Mouse (Mus musculus): Measurements from ENCODE around the gene Fabp3. TPM values are rescaled to one million over a fixed set of nuclear protein-coding genes. Genes with fewer than 3 reads are reported as not detected.

The Fabp3 gene
- polyA plus RNA-seq (2016; fragmentation: Nextera tagmentation; extraction: Ambion mirVana): 762 and 794 TPM in 2 replicates

GRCm38 (mm10) chr4:130308231-130309081, at the start of gene Fabp3, which contains the start of gene Gm10570:
TSS of gene Fabp3 (plus strand) at chr4:130308595.
TSS of gene Gm10570 (minus strand) at chr4:130308674.
- peak within 1 kb of the TSS; percentile 87 for H3K27ac ChIP-seq (ENCODE audit: poor library complexity, severe bottlenecking)
- H3K9me3 ChIP-seq (replicated peaks): no peaks in the 10 kb centered on the region
- peaks cover 40% of the 10 kb centered on the region for H3K27me3 ChIP-seq (replicated peaks)
- peaks cover 19% of the 10 kb centered on the region for H3K36me3 ChIP-seq
- under 1% methylated on average over 52 of the region's 52 CpGs for whole genome bisulfite sequencing
- peak within 1 kb of the TSS; percentile 88 for H3K9ac ChIP-seq
- peak within 1 kb of the TSS; percentile 80 for H3K4me2 ChIP-seq
- peak; percentile 72 for ATAC-seq (ENCODE audit: insufficient number of reproducible peaks, low FRiP score)
- peak within 1 kb of the TSS; percentile 66 for H3K4me3 ChIP-seq
- peaks cover 45% of the 10 kb centered on the region for H3K4me1 ChIP-seq (replicated peaks)

DNA sequence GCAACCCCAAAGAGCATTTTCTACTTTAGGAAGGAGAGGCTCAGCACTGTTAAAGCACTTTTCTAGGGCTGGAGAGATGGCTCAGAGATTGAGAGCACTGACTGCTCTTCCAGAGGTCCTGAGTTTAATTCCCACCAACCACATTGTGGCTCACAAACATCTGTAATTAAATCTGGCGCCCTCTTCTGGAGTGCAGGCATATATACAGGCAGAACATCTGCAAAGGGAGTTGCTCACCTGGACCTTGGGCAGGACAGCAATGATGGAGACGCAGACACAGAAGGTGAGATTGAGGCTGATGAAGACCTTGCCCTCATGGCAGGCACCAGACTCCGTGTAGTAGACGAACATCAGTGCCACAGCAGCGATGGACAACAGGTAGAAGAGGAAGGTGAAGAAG, 48.0 kb upstream of the Fabp3 start:
- 29% methylated on average over 5 of the region's 5 CpGs for WGBS
- peaks cover 8% of the 10 kb centered on the region; the same call in 1 of the 2 replicates for H3K4me1 ChIP-seq (replicated peaks)
- no peak overlapping the region for H3K4me3 ChIP-seq
- ATAC-seq (ENCODE audit: insufficient number of reproducible peaks, low FRiP score): no peak
- H3K36me3 ChIP-seq: no peaks in the 10 kb centered on the region
- H3K9me3 ChIP-seq (replicated peaks): no peaks in the 10 kb centered on the region
- peaks cover 48% of the 10 kb centered on the region for H3K27me3 ChIP-seq (replicated peaks)
- no peak overlapping the region for H3K9ac ChIP-seq
- no peak overlapping the region for H3K4me2 ChIP-seq
- H3K27ac ChIP-seq (ENCODE audit: poor library complexity, severe bottlenecking): no peak overlapping the region

DNA sequence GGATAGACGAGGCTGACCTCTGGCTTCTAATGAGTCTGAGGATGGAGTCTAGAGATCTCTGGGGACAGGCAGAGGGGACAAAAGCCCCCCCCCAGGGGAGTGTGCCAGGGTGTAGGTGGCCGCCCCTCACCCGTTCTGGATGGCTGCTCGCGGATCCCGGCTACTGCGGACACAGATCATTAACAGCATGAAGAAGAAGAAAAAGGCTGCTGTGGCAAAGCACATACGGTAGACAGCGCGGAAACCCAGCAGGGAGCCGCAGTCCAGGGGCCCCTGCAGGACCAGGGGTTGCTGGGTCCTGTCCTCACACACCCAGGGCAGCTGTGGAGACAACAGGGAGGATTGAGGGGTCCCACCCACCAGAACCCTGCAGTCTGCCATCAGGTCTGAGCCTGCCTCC, 44.3 kb upstream of the Fabp3 start:
- H3K4me2 ChIP-seq: peak overlapping the region; percentile 6; the same call in 1 of the 2 replicates

GRCm38 (mm10) chr4:130264698-130265349, 43.6 kb upstream of the Fabp3 start:
- WGBS: 21% methylated on average over 24 of the region's 24 CpGs
- Histone ChIP-seq H3K27ac (ENCODE audit: poor library complexity, severe bottlenecking) (no peak overlapping the region), H3K9me3 (replicated peaks) (no peaks in the 10 kb centered on the region), H3K4me2 (peak overlapping the region; percentile 6; the same call in 1 of the 2 replicates), H3K9ac (0 out of 2 replicates have a peak overlapping the region, but pooled peaks have one; percentile 20), H3K4me1 (replicated peaks) (peaks cover 8% of the 10 kb centered on the region; the same call in 1 of the 2 replicates), H3K4me3 (no peak overlapping the region), H3K36me3 (no peaks in the 10 kb centered on the region), H3K27me3 (replicated peaks) (peaks cover 63% of the 10 kb centered on the region)
- ATAC-seq (ENCODE audit: insufficient number of reproducible peaks, low FRiP score): no peak

More for the DNA sequence above, 44.3 kb upstream of the Fabp3 start:
- Histone ChIP-seq H3K9ac (0 out of 2 replicates have a peak overlapping the region, but pooled peaks have one; percentile 20), H3K9me3 (replicated peaks) (no peaks in the 10 kb centered on the region), H3K27ac (ENCODE audit: poor library complexity, severe bottlenecking) (no peak overlapping the region), H3K36me3 (no peaks in the 10 kb centered on the region), H3K4me1 (replicated peaks) (peaks cover 8% of the 10 kb centered on the region; the same call in 1 of the 2 replicates), H3K27me3 (replicated peaks) (peaks cover 64% of the 10 kb centered on the region), H3K4me3 (no peak overlapping the region)
- WGBS: 36% methylated on average over 11 of the region's 11 CpGs
- ATAC-seq (ENCODE audit: insufficient number of reproducible peaks, low FRiP score): no peak

GRCm38 (mm10) chr4:130266601-130267000, 41.8 kb upstream of the Fabp3 start:
- peaks cover 67% of the 10 kb centered on the region for H3K27me3 ChIP-seq (replicated peaks)
- no peak overlapping the region for H3K4me2 ChIP-seq
- peaks cover 8% of the 10 kb centered on the region; the same call in 1 of the 2 replicates for H3K4me1 ChIP-seq (replicated peaks)
- H3K27ac ChIP-seq (ENCODE audit: poor library complexity, severe bottlenecking): no peak overlapping the region
- WGBS: 67% methylated on average over 9 of the region's 9 CpGs
- no peak for ATAC-seq (ENCODE audit: insufficient number of reproducible peaks, low FRiP score)
- no peak overlapping the region for H3K9ac ChIP-seq
- H3K36me3 ChIP-seq: no peaks in the 10 kb centered on the region
- H3K4me3 ChIP-seq: no peak overlapping the region
- H3K9me3 ChIP-seq (replicated peaks): no peaks in the 10 kb centered on the region

DNA sequence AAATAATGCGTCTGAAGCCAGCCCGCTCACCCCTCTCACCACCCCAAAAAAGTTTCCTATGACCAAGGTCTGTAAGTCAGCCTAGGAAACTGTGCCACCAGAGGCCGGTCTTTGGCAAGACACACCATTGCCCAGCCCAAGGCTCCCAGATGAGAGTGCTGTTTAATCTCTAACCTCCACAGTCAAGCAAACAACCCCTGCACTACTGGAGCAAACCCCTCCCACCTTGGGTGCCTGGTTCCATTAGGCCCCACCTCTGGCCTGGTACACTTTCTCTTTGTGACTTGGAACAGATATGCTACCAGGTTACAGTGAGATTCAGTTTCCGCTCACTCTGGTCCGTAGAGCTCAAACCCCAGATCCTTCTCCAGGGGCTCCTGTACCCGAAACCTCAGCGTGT, 41.3 kb upstream of the Fabp3 start:
- H3K27me3 ChIP-seq (replicated peaks): peaks cover 71% of the 10 kb centered on the region

GRCm38 (mm10) chr4:130268736-130269135, 39.7 kb upstream of the Fabp3 start:
- H3K9me3 ChIP-seq (replicated peaks): no peaks in the 10 kb centered on the region
- H3K27me3 ChIP-seq (replicated peaks): peaks cover 71% of the 10 kb centered on the region
- H3K4me3 ChIP-seq: no peak overlapping the region
- 85% methylated on average over 10 of the region's 10 CpGs for WGBS
- H3K4me2 ChIP-seq: no peak overlapping the region
- H3K36me3 ChIP-seq: no peaks in the 10 kb centered on the region
- no peak for ATAC-seq (ENCODE audit: insufficient number of reproducible peaks, low FRiP score)
- H3K9ac ChIP-seq: no peak overlapping the region
- H3K27ac ChIP-seq (ENCODE audit: poor library complexity, severe bottlenecking): no peak overlapping the region
- H3K4me1 ChIP-seq (replicated peaks): peaks cover 11% of the 10 kb centered on the region

More for the DNA sequence above, 41.3 kb upstream of the Fabp3 start:
- ATAC-seq (ENCODE audit: insufficient number of reproducible peaks, low FRiP score): no peak
- H3K9ac ChIP-seq: no peak overlapping the region
- H3K27ac ChIP-seq (ENCODE audit: poor library complexity, severe bottlenecking): no peak overlapping the region
- no peak overlapping the region for H3K4me3 ChIP-seq
- no peaks in the 10 kb centered on the region for H3K36me3 ChIP-seq
- WGBS: 74% methylated on average over 7 of the region's 7 CpGs
- H3K4me2 ChIP-seq: no peak overlapping the region
- H3K9me3 ChIP-seq (replicated peaks): no peaks in the 10 kb centered on the region
- H3K4me1 ChIP-seq (replicated peaks): peaks cover 8% of the 10 kb centered on the region; the same call in 1 of the 2 replicates

GRCm38 (mm10) chr4:130270089-130270488, 38.3 kb upstream of the Fabp3 start:
- Histone ChIP-seq H3K27ac (ENCODE audit: poor library complexity, severe bottlenecking) (no peak overlapping the region), H3K4me3 (no peak overlapping the region), H3K27me3 (replicated peaks) (peaks cover 71% of the 10 kb centered on the region), H3K36me3 (no peaks in the 10 kb centered on the region), H3K4me1 (replicated peaks) (peaks cover 17% of the 10 kb centered on the region), H3K9ac (no peak overlapping the region), H3K9me3 (replicated peaks) (no peaks in the 10 kb centered on the region), H3K4me2 (no peak overlapping the region)
- 60% methylated on average over 8 of the region's 8 CpGs for WGBS
- no peak for ATAC-seq (ENCODE audit: insufficient number of reproducible peaks, low FRiP score)

DNA sequence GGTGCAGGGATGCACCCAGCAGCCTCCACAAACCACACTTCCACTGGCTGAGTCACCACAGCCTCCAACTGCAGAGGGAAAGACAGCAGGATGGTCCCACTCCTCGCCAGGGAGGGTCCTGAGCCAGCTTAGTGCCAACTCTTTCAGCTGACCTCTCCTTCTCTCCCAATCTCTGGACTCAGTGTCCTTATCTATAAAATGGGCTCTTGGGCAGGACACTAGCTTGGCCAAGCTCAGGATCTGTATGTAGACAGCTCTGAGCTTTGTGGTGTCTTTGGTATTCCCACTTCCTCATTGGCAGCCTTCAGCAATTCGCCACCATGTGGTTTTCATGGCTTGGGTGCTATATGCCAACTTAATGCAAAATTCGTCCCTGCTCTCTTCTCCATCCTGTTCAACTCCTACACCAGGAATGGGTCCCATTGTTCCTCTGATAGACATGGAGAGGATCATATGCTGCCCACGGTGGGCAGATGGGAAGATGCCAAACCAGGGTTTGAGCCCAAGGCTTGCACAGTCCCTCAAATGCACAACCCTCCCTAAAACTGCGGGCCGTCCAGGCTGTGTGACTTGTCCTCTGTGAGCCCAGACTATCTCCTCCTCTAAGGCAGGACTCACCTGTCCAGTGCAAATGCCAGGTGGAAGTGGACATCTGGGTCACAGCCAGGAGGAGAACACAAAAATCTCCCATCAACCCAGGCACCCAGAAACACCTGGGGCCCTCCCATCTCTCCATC, 37.6 kb upstream of the Fabp3 start:
- H3K27me3 ChIP-seq (replicated peaks): peaks cover 73% of the 10 kb centered on the region

GRCm38 (mm10) chr4:130273698-130274345, 34.6 kb upstream of the Fabp3 start:
- peak overlapping the region; percentile 92 for H3K4me2 ChIP-seq
- H3K4me3 ChIP-seq: peak overlapping the region; percentile 56
- H3K27me3 ChIP-seq (replicated peaks): peaks cover 92% of the 10 kb centered on the region
- peak overlapping the region; percentile 28; the same call in 1 of the 2 replicates for H3K27ac ChIP-seq (ENCODE audit: poor library complexity, severe bottlenecking)
- H3K36me3 ChIP-seq: no peaks in the 10 kb centered on the region
- H3K9ac ChIP-seq: peak overlapping the region; percentile 66
- 7% methylated on average over 11 of the region's 12 CpGs for WGBS
- peaks cover 20% of the 10 kb centered on the region for H3K4me1 ChIP-seq (replicated peaks)
- H3K9me3 ChIP-seq (replicated peaks): no peaks in the 10 kb centered on the region
- 0 out of 2 replicates have a peak, but pooled peaks have one; percentile 41 for ATAC-seq (ENCODE audit: insufficient number of reproducible peaks, low FRiP score)

More for the DNA sequence above, 37.6 kb upstream of the Fabp3 start:
- Histone ChIP-seq H3K4me1 (replicated peaks) (peaks cover 20% of the 10 kb centered on the region), H3K27ac (ENCODE audit: poor library complexity, severe bottlenecking) (no peak overlapping the region), H3K9me3 (replicated peaks) (no peaks in the 10 kb centered on the region), H3K9ac (no peak overlapping the region), H3K36me3 (no peaks in the 10 kb centered on the region), H3K4me3 (no peak overlapping the region), H3K4me2 (no peak overlapping the region)
- WGBS: 71% methylated on average over 6 of the region's 6 CpGs
- no peak for ATAC-seq (ENCODE audit: insufficient number of reproducible peaks, low FRiP score)

Measured in heart, embryonic 12.5 days (tissue).